Mouse (Mus musculus): ENCODE results near the gene Amd1. TPM values are rescaled to one million over a fixed set of nuclear protein-coding genes. Genes with fewer than 3 reads are reported as not detected.

Amd1 gene
- total RNA-seq, 1 experiment from 2014 or later, result 215 TPM

DNA sequence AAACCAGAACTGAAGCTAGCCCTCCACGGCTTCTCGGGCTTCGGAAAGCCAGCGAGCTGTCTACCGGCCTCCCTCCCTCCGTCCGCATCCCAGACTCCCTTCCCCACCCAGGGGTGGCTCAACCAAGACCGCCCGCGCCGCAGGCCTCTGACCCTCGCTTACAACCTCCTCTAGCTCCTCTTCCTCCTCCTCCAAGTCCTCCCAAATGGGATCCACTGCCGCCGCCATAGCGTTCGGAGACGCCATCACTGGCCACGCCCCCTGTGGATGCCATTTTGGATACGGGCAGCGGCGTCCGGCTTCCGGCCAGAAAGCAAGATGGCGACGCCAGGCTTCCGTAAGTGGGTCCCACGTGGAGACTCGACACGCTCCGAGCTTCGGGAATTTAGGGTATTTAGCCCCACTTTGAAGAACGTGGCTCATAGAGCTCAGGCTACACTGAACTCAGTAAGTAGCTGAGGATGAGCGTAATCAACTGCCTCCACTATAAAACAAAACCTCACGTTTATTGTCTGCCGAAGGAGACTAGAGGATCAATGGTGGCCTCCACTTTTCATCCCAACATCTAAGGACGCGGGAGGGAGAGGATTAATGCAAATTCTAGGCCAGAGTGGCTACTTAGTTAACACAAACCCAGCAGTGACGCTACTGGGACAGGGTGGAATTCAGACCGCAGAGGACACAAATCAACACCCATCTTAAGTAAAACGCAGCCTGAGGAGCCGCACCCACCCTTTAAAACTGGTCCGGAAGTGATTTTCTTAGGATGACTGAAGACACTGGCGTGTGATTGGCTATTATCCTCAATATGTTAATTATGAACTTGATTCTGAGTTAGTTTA lies 44.4 kb downstream of the Amd1 start, which contains the start of gene Gtf3c6:
Gene Gtf3c6 (minus strand): TSS at position 695 of the 842 bp plus-strand sequence.
- ATAC-seq (replicated peaks; ENCODE audit: low read depth, poor library complexity, severe bottlenecking), result peak; percentile 60

DNA sequence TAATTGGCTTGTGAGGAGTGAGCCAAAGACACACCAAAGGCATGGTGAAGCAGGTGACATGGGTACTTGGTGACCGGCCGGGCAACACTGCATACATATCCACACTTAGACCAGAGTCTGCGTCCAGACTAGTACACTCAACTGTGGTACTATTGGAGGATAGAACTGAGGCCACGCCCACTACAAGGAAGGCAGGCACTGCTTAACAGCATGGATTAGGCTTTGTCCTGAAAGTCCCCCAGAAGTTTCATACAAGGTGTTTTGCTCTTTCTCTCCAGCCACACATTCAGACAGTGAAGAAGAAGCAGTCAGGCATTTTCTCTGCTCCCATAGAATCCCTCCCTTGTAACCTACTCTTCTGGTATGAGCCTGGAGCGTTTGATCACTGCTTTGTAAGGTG lies 45.3 kb downstream of the Amd1 start:
- peak; percentile 33 for ATAC-seq (replicated peaks; ENCODE audit: low read depth, poor library complexity, severe bottlenecking)

DNA sequence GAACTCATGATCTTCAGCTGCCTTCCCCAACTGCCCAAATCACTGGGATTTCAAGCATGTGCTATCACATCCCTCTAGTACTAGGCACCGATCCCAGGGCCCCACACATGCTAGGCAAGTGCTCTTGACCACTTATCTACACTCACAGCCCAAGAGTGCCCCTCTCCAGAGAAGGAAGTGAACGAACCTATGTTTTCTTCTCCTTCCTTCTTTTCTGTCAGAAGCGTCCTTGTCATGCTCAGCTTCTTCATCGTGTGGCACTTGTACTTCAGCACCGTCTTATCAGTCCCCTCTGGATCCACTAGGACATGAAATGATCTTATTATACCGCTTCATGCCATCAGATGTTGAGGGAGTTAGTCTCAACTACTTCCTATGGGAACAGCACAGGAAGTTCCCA lies 51.0 kb downstream of the Amd1 start:
- ATAC-seq (replicated peaks; ENCODE audit: low read depth, poor library complexity, severe bottlenecking), result no peak

- ATAC-seq (replicated peaks; ENCODE audit: low read depth, poor library complexity, severe bottlenecking), result no peak
These were observed 52.4 kb downstream of the Amd1 start for GRCm38 (mm10) chr10:40249625-40250024.

DNA sequence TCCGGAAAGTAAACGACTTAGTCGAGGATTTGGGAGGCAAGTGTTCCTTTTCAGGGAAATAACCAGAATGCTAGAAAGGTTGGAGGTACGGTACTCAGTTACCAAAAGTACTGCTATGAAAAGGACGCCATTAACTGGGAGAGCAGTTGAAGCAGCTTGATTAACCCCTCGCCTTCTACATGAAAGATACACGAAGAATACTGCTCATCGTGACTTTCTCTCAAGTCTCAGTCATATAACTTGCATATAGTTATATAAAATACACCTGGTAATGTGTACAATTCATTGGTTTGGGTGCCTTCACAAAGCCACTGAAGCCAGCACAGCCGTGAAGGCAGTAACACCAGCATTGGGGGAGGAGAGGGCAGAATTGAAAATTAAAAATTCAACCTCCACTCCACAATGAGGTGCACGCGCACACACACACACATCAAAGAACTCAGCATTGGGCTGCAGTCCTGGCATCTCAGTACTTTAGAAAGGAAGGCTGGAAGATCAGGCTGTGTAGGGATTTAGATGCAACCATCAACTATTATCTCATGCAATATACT lies 54.7 kb downstream of the Amd1 start:
- ATAC-seq (replicated peaks; ENCODE audit: low read depth, poor library complexity, severe bottlenecking), result no peak

DNA sequence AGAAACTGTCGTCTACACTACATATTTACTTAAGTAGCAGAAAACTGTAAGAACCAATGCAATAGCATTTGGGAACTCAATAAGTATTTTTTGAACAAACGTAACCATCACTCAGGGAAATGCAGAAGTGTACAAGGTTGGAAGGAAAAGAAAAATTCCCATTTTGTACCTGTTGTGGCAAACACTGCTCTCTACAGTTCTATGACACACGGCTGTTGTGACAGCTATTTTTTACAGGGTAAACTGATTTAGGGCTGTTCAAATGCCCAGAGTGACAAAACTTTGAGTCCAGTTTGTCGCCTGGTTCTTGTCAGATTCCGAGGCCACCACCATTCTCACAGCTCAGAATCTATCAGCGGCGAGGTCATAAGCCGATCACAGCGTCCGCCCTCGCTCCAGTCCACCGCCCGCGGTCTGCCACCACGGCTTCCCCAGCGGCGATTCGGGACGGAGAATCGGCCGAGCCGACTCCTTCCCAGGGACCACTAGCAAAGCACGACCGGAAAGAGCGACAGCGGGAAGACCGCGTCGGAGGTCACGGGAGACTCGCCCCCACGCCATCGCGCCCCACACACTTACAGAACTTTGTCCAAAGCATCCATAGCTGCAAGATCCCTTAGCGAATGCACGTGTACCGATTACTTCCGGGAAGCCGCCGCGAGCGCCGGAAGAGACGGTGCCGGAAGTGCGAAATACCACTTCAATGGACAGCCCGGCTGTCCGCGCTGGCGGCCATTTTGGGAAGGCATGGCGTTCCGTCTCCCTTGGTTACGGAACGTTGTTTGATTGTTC lies 55.4 kb downstream of the Amd1 start, which contains the start of gene Rpf2:
Gene Rpf2 (minus strand): TSS at position 663 of the 792 bp plus-strand sequence.
- peak; percentile 92 for ATAC-seq (replicated peaks; ENCODE audit: low read depth, poor library complexity, severe bottlenecking)

- no peak for ATAC-seq (replicated peaks; ENCODE audit: low read depth, poor library complexity, severe bottlenecking)
These were observed 64.2 kb downstream of the Amd1 start for GRCm38 (mm10) chr10:40237826-40238225.

Other genes with a start within 250 kb of the Amd1 start
- 21.4 and 23.9 TPM in 2 replicates for gene Slc16a10, start 159.9 kb downstream of the Amd1 start, total RNA-seq (2017)
- 231 and 281 TPM in 2 replicates for gene Rpf2, start 55.1 kb downstream of the Amd1 start, total RNA-seq (2017)
- gene Gtf3c6, start 44.1 kb downstream of the Amd1 start, total RNA-seq (2017), result 181 and 258 TPM in 2 replicates
- 60.0 and 65.2 TPM in 2 replicates for gene Cdk19, start 37.4 kb upstream of the Amd1 start, total RNA-seq (2017)

Measured in common myeloid progenitor, adult 5-6 weeks (primary cell).